Mouse (Mus musculus): ENCODE data around the gene Bglap.

- no peak for TF ChIP-seq POLR2A (IDR thresholded peaks at IDR 0.05; ENCODE audit: low read depth, low read length)
- TF ChIP-seq CTCF (IDR thresholded peaks at IDR 0.05; ENCODE audit: borderline replicate concordance, insufficient read depth, low read length), result no peak
Observed at GRCm38 (mm10) chr3:88359989-88360388, 24.3 kb downstream of the Bglap start.

Measured in embryonic fibroblast, embryonic 13.5 days (primary cell).